Mouse (Mus musculus) spleen, adult 2 months (tissue): ENCODE results near the gene Spi1.

Experiments used
- CTCF ChIP-seq: fragments of 200-500 bp; IDR thresholded peaks from 2 replicates; pipeline ENCODE4 v1.5.1; 2011; ENCODE audit warnings: mild to moderate bottlenecking, inconsistent platforms; ENCODE audit not compliant: insufficient read depth, insufficient read length, insufficient replicate concordance; ENCODE audit errors: extremely low read depth
- POLR2A ChIP-seq: fragments of 200-500 bp; IDR thresholded peaks from 2 replicates; pipeline ENCODE4 v1.6.1; 2011; ENCODE audit warnings: low read depth, low read length, inconsistent platforms

DNA sequence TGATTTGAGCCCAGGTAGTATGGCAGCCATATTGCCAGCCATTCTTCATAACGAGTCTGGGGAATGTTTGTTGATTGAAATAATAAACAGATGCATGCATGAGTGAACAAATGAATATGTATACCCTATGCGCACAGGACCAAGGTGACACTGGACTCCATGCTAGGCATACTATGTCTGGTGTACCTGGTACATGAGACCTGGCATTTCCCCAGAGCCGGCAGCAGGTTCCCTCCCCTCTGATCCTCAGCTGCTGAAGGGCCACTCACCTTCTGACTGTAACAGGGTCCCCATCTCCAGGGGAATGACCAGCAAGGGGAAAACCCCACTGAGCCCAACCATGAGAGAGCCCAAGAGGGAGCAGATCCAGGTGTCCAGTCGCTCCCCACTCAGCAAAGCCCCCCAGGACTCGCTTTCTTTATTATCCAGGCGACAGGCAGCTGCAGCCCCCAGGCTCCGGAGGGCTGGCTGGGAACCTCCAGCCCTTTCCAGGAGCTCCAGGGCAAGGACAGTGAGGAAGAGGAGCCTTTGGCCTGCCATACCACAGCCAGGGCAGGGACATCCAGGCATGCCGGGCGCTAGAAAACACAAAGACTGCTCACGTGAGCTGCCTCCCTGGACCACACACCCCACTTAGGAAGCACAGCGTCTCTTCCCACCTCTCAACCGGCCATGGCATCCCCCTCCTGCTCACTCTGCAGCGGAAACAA lies 13.9 kb upstream of the Spi1 start:
- TF ChIP-seq POLR2A, result no peak
- TF ChIP-seq CTCF, result no peak
